Mouse (Mus musculus): ENCODE results near the gene H13.
A peak's percentile ranks its signal among the peaks of the same experiment; 100 is the strongest.

The H13 gene

DNA sequence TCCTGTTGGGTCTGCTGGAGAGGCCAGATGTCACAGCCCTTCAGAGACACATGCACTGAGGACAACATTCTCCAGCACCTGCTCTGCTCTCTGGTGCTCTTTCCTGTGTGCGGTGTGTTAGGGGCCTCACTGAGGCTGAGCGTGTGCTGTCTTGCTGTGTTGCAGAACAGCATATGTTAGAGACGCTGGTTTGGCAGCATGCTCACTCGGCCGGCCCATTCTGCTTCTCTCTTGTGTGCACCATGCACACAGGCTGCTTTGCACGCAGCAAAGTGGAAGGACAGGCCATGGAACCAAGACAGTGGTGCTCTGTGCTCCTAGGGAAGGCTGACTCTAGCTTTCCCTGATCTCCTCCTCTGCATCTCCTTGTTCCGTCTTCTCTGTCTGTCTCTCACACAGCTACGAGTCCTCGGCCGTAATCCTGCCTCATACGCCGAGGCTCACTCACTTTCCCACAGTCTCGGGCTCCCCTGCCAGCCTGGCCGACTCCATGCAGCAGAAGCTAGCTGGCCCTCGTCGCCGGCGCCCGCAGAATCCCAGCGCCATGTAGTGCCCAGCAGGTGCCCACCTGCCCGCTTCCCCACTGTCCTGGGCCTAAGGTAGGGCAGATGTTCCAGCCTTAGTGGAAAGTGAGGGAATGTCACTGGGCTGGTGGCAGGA, 34.5 kb downstream of the H13 start:
- DNase-seq (ENCODE audit: low spot score in 2 of 2) = no peak

DNA sequence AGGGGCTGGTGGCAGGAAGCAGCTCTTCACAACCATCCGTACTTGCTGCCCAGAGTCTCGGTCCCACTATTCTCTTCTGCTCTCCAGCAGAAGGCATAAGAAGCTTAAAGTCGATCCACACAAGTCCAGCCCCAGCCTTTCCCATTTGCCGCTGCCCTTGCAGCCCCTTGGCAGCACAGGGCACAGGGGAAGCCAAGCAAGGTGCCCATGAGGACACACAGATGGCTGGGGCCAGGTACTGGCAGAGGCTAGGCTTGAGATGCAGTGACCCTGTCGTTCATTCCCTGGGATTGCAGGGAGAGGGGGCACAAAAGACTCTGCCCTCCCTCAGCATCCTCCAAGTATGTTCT, 35.0 kb downstream of the H13 start:
- no peak for DNase-seq (ENCODE audit: low spot score in 2 of 2)

DNA sequence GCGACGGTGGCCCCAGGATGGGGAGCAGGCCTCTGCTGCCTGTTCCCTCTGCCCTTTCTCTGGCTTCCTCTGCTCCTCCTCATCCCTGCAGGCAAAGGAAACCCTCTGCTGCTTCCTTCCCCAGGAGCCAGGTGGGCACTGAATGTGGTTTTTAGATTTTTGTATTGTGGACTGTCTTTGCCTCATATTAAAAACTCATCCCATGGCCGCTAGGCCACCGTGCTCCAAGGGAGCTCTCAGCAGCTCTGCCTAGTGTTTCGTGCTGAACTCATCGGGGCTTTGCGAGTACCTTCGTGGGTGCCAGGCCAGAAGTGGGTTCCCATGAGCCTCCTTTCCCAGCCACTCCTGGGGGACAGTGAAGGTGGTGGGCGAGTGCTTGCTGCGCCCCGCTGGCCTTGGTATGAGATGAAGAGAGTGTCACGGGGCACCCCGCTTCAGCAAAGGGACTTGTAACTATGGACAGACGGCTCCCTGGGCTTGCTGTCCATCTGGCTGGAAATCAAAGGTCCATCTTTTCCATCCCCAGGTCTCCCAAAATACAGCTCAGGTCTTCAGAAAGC, 35.6 kb downstream of the H13 start:
- no peak for DNase-seq (ENCODE audit: low spot score in 2 of 2)

DNA sequence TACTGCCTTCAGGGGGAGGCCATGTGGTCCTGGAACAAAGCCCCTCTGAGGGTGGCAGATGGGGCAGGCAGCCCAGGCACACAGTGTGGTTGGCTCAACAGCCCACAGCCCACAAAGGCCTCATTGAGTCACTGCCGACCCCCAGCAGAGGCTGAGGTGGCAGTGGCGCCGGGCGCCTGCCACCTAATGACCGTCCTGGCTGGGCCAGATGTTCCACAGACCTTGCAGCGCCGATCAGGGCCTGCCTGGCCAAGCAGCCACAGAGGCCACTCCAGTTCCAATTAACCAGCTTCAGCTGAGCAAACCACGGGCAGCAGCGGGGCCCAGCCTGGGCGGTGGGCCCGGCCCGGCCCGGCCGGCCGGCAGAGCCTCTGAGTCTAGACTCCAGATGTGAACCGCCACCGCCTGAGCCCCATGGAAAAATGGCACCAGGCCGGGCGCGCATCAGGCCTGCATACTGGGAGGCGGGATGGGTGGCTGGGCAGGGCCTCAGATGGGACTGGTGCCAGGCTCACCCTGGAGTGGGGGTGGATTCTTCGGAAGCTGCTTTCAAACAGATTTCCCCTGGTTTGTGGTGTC, 36.8 kb downstream of the H13 start:
- peak; percentile 74 to 77 for DNase-seq (ENCODE audit: low spot score in 2 of 2)

DNA sequence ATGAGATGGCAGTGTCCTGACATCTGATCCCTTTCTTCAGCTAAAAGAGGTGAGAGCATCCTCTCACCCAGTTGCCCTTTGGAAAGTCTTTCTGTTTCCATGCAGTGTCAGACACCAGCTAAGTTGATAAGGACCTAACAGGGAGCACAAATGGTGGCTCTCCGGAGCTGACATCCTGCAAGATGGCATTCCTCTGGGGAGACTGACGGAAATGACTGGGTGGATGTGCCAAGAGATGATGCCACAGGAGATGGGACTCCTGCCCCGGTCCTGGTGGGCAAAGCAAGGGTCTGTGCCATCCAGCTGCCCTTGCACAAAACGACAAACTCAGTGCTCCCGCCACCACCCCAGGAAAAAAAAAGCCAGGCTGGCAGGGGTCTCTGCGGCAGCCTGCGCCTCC, 37.9 kb downstream of the H13 start:
- DNase-seq (ENCODE audit: low spot score in 2 of 2) = no peak

DNA sequence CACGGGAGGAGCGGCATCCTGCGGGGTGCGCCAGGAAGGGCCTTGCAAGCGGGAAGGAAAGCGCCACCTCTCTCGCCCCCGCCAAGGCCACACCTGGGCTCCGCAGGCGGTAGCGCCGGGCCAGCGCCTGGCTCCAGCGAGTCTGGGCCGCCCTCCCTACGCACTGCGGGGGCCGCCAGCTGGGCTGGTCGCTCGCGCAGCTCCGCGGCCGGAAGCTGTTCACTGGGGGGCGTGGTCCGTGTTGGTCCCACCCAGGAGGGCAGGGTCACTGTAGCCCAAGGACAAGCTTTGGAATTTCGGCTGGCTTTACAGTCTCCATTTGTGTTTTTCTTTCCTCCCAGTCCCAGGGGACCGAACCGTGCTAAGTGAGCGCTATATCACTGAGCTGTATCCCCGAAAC, 38.4 kb downstream of the H13 start:
- DNase-seq (ENCODE audit: low spot score in 2 of 2) = peak; percentile 95

DNA sequence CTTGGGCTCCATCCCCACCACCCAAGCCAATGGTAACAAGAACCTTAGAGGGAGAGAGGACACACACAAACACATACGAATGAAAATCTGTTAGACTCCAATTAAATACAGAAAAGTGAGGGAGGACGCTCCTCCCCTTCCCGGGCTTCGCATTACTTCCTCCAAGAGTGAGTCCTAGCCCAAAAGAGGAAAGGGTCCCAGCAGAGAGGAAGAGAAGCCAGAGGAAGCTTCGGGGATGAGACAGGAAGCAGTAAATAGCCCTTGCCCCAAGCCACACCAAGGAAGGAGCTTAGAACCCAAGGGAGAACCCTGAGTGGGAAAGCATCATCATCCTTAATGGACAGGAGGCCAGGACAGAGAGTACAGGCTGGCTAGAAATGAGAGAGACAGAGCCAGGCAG, 39.8 kb downstream of the H13 start:
- no peak for DNase-seq (ENCODE audit: low spot score in 2 of 2)

DNA sequence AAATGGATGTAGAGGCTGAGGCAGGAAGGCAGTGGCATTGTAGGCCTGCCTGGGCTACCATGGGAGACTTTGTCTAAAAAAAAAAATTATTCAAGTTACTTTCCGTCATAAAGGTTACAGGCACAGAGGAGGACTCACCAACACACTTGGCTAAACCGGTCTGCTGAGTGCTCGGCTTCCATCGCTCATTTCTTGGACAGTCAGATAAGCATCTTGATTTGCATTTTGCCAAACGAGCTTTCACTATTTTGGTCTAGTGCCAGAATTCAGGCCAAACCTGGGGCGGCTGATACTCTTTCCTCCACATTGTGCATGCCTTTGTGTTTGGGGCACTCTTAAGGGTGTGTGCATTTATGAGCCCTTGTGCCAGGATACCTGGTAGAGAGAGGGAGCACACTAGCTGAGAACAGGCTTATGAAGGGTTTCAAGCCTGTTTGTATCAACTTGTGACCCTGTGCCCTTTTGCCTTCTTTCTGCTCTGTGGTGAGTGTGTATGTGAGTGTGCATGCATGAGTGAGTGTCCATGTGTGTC, 47.0 kb downstream of the H13 start:
- no peak for DNase-seq (ENCODE audit: low spot score in 2 of 2)

DNA sequence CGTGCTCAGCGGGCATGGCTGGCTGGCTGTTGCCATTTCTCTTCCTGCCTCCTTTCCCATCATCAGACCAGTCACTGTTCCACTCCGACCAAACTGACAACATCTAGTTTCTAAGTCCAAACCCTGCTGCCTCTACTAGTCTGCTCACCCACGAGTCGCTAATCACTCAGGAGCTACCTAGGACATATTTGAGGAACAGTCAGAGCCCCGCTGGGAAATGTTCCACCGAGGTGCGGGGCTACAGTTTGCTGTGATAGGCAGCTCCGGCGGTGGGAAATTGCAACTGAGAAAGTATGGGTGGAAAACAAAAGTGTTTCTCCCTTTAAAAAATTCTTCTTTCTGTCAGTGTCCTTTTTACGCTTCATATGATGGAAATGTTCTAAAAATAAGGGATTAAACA, 48.4 kb downstream of the H13 start:
- no peak for DNase-seq (ENCODE audit: low spot score in 2 of 2)

DNA sequence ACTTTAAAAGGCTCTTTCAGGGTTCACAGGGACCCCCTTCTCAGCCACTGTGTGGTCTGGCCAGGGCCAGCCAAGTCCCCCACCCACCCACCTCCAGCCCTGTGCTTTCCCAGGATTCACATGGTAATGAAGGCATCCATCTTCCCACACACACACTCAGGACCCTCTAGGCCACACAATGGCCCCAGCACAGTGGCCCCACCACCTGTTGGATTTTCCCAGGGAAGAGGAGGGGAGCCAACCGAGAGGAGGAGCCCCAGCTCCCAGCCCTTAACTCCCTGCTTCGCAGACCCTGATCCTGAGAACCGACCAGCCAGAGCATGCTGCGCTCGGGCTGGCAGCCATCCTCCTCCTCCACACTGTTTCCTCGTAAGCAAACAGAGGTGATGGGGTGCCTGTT, 48.8 kb downstream of the H13 start:
- DNase-seq (ENCODE audit: low spot score in 2 of 2) = no peak

DNA sequence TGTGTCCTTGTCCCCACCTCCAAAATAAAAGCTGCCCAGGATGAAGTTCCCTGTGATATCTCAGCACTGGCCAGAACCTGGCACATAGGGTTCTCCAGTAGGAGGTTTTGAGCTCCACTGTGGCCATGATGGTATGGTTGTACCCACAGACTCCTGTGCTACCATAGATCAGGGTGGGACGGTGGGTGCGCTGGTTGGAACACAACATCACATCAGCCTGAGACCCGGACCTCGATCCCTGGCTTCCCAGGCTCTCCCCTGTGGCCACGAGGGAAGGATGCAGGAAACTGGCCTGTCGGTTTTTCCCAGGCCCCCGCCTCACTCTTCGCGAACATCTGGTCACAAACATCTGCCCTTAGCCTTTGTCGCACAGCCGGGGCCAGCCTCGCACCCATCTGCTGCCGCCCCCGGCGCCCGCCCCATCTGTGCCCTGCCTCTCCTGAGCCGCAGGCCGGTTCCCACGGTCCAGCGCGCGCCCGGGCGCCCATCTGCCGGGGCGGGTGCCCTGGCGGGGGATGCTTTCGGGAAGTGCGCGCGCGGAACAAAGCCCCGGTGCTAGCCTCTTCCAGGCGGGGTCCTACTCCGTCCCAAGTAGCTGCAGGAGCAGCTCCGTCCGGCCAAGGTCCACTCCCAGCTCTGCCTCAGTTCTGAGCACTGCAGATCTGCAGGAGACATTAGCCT, 54.5 kb downstream of the H13 start:
- DNase-seq (ENCODE audit: low spot score in 2 of 2) = no peak

DNA sequence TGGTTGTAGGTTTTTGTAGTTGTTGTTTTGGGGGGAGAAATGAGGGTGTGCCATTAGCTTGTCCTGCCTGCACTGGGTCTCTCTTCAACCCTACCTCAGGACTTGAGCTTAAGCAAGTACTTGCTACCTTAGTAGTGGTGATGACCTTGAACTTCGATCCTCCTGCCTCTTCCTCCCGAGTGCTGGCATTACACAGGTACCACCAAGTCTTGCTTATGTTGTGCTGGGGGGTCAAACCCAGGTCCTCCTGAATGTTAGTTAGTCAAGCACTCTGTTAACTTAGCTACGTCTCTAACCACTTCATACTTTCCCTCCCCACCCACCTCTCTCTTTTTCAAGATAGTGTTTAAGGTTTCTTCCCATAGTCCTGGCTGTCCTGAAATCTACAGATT, 55.1 kb downstream of the H13 start:
- DNase-seq (ENCODE audit: low spot score in 2 of 2) = no peak

DNA sequence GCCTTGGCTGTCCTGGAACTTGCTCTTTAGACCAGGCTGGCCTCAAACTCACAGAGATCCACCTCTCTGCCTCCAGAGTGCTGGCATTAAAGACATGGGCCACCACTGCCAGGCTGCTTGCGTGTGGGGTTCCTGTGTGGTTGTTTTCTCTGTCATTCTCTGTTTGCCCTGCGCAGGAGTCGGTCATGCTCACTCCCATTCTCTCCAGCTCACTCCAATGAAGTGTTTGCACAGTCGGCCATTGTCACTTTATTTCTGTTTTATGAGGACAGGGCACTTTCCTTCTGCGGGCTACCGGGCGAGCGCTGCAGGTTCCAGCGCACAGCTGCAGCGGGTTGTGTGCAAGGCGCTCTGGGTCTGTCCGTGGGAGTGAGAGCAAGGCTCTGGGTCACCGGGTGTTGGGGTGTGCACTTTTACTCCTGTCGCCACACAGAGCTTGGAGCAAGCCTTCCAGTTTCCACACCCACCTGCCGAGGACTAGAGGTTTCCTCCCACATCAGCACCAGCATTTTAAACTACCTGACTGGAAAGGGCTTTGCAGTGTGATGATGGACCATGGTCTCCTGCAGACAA, 56.0 kb downstream of the H13 start:
- no peak for DNase-seq (ENCODE audit: low spot score in 2 of 2)

DNA sequence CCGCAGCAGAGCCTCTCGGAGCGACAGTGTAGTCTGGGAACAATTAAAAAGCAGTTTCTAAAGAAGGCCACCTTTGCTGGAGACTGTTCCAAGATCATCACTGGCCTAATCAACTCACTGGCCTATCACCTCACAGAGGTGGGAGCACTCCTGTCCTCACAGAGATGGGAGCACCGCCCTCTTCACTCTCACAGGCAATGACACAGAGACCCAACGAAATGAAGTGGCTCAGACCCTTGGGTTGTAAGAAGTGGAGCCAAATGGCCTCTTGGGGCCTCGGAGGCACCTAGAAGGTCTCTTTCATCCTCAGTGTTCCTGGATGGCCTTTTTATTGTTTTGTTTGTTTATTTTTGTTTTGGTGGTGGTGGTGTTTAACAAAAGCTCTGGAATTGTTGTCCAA, 57.0 kb downstream of the H13 start:
- DNase-seq (ENCODE audit: low spot score in 2 of 2) = no peak

DNA sequence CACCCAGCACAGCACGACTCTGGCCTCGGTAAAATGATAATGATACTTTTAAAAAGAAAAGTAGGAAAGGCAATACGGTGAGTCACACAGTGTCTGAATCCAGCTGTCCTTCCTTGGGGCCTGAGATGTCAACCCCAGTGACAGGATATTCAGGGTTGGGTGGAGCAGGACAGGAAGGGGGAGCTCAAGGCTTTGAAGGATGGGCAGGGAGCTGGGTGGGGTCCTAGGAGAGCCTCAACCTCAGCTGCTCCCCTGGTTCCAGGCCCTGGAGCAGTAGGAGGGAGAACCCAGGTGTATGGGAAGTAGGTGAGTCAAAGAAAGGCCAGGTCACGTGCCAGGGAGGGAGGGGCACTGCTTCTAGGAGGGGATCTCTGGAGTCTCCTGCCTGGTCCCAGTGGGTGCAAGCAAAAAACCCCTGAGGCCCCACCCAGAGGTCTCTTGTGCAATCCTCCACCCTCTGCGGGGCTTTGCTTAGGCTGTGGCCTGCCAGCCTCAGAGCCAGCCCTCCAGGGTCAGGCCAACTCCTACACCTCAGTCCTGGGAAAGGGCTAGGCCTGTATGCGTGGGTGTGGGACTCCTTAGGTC, 57.6 kb downstream of the H13 start:
- no peak for DNase-seq (ENCODE audit: low spot score in 2 of 2)

DNA sequence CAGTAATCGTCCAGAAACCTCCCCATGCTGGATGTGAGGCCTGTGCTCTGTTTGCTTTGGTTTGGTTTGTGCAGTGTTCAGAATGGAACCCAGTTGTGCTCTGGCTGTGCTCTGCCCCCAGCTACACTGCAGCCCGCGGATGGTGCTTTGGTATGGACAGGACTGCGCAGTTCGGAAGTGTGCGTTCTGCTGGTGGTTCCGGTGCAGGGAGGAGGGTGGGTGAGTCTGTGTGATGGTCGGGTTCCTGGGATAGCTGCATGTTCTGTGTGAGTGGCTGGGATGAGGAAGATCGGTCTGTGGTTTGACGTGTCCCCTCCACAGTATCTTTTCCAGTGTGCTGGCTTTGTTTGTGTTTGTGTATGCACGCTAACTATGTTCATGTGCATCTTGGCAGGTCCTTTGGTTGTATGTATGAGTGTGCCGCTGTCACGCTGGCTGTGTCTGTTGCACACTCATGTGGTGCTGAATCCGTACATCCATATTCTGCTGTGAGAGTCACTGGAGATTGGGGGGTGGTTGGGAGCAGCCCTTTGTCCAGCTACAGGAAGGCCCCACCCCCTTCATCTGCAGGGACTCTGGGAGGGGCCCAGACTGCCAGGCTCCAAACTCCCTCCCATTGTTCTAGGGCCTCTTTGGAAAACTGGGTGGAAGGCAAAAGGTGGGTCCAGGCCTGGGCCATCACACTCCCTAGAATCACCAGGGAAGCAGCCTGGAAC, 58.7 kb downstream of the H13 start:
- DNase-seq (ENCODE audit: low spot score in 2 of 2) = no peak

DNA sequence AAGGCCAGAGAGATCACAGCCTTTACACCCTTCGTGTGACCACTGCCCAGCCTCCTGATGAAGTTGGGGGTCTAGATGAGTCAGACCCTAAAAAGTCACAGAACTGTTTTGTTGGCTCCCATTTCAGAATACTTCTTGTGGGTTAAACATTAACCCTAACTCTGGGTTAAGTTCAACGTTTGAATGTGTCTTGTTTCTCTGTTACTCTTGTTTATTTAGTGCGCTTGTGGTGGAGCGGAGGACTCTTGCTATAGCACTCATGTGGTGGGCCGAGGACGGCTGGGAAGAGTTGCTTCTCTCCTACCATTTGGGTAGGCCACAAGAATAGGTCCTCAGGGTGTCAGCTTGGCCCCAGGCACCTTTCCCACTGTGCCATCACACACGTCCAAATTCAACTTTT, 59.3 kb downstream of the H13 start:
- DNase-seq (ENCODE audit: low spot score in 2 of 2) = no peak

DNA sequence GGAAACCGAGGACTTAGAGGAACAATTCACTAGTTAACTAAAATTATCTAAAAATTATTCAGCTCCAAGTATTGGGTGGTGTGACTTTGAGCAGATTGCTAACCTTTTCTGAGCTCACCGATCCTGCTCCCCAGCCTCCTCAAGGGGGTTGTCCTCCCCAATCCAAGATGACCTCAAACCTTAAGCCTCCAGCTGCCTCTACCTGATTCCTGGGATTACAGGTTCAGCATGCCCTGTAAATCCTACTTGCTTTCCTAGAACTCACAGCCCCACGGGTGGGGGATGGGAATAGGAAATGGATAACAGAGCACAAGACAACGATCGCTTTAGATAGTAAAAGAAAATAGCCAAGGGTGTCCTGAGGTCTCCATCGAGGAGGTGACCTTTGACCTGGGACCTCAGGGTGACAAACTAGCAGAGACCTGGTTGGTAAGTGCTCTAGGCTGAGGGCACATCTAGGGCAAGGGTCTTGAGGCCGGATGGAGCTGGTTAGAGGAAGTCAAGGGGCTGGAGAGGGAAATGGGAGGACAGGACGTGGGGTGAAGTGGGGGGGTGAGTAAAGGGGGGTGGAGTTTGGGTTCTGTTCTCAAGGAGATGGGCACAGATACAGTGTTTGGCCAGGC, 59.9 kb downstream of the H13 start:
- DNase-seq (ENCODE audit: low spot score in 2 of 2) = no peak

DNA sequence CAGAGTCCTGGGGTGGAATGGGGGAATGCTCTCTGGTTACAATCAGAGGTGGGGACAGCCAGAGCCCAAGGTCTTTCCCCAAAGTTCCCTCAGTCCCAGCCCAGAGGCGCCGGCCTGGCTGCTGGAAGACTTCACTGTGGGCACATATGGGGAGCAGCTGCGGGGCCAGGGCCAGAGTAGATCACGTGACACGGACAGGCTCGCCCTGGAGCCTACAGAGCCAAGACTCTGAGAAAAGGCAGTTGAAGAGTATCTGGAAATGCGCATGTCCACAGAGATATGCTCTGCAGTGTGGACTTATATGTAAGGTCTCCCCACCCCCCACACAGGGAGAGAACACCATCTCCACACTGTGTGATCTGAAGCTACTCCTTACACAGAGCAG, 60.4 kb downstream of the H13 start:
- DNase-seq (ENCODE audit: low spot score in 2 of 2) = peak; percentile 77 to 85

DNA sequence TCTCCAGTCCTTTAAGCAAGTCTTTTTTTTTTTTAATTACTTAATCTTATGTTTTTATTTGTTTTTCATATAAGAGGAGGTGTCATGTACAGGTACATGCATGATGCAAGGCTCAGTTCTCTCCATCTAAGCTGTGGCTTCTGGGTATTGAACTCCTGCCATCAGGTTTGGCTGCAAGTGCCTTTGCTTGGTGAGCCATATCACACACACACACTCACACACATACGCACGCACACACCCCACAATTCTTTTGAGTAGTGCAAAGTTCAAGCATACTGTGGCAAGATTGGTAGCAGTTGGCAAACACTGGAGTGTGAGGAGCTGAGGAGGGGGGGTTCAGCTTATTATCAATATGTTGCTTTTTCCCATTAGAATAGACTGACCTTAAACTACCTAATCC, 63.9 kb downstream of the H13 start:
- no peak for DNase-seq (ENCODE audit: low spot score in 2 of 2)

DNA sequence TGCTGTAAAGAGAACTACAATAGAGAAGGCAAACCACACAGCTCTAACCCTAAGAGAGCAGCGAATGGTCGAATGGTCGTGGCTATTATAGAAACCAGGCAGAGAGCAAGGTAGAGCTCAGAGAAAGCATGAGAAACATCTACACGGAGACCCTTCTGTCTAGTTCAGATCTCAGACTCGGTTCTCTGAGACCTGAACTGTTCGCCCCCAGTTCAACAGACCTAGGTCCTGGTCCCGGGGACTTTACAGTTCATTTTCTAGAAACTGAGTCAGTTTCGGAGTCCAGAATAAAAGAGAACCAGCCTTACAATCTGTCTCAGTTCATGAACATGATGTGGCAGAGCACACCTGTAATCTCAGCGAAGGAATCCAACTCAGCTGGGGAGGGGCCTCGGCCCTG, 65.2 kb downstream of the H13 start:
- DNase-seq (ENCODE audit: low spot score in 2 of 2) = no peak

All from urinary bladder, postnatal 4 days (tissue).